Mouse (Mus musculus) midbrain, embryonic 11.5 days (tissue): ENCODE data around the gene Slc34a2. TPM values are rescaled to one million over a fixed set of nuclear protein-coding genes. Genes with fewer than 3 reads are reported as not detected.

Source experiments
- ATAC-seq: fragments of 200-750 bp; cut with Nextera tagmentation; 2 replicates; pipeline ENCODE4 v1.8.0; 2017; ENCODE audit warnings: moderate TSS enrichment, moderate library complexity; ENCODE audit not compliant: low FRiP score
- DNase-seq: peaks from one replicate; pipeline ENCODE4 v3.0.0; 2015; ENCODE audit warnings: low spot score; ENCODE audit errors: missing footprints
- H3K27ac ChIP-seq: fragments of 300-500 bp; sonication (generic); 2 replicates; pipeline ENCODE4 v1.5.1; 2014; ENCODE audit warnings: low read depth, low read length
- H3K27me3 ChIP-seq: fragments of 300-500 bp; sonication (generic); 2 replicates; pipeline ENCODE4 v1.6.1; 2014; ENCODE audit warnings: mild to moderate bottlenecking, low read length, moderate library complexity, mixed read lengths; ENCODE audit not compliant: control insufficient read depth, insufficient read depth
- H3K36me3 ChIP-seq: fragments of 300-500 bp; sonication (generic); 2 replicates; pipeline ENCODE4 v1.6.1; 2014; ENCODE audit warnings: mild to moderate bottlenecking, low read length, moderate library complexity, mixed read lengths; ENCODE audit not compliant: control insufficient read depth, insufficient read depth
- H3K4me1 ChIP-seq: fragments of 300-500 bp; sonication (generic); 2 replicates; pipeline ENCODE4 v1.6.1; 2014; ENCODE audit warnings: low read length; ENCODE audit not compliant: control insufficient read depth, insufficient read depth
- H3K4me2 ChIP-seq: fragments of 300-500 bp; sonication (generic); 2 replicates; pipeline ENCODE4 v1.6.1; 2014; ENCODE audit warnings: mild to moderate bottlenecking, moderate library complexity
- H3K4me3 ChIP-seq: fragments of 300-500 bp; sonication (generic); 2 replicates; pipeline ENCODE4 v1.5.1; 2014; ENCODE audit warnings: low read depth, low read length
- H3K9ac ChIP-seq: fragments of 300-500 bp; sonication (generic); 2 replicates; pipeline ENCODE4 v1.6.1; 2014; ENCODE audit warnings: low read length
- H3K9me3 ChIP-seq: fragments of 300-500 bp; sonication (generic); 2 replicates; pipeline ENCODE4 v1.6.1; 2016; ENCODE audit warnings: low read length; ENCODE audit not compliant: control insufficient read depth
- WGBS: fragments of 180-500 bp; shearing (Covaris S2); extraction: QIAGEN DNeasy Blood & Tissue Kit; methylation state at CpG from one replicate; pipeline ENCODE4 v1.1.7; 2014; 5-methylcytosine and 5-hydroxymethylcytosine counted together
- polyA plus RNA-seq: library from polyadenylated mRNA; unstranded; fragments of >200 nt; fragmentation: Nextera tagmentation; extraction: Ambion mirVana; gene quantifications from 2 replicates; pipeline ENCODE4 v1.2.1, GENCODE M21; 2014

Slc34a2 gene
- not detected in 2 replicates for polyA plus RNA-seq

GRCm38 (mm10) chr5:53037781-53038180 is at the start of gene Slc34a2:
Gene Slc34a2, plus strand, starts transcription at chr5:53038081.
- ATAC-seq (no peak), DNase-seq (no peak)
- Histone ChIP-seq H3K4me3 (no peak within 1 kb of the TSS), H3K36me3 (no peaks in the 10 kb centered on the region), H3K9me3 (no peaks in the 10 kb centered on the region), H3K4me1 (no peaks in the 10 kb centered on the region), H3K27ac (no peak within 1 kb of the TSS), H3K9ac (no peak within 1 kb of the TSS), H3K4me2 (no peak within 1 kb of the TSS), H3K27me3 (no peaks in the 10 kb centered on the region)
- 86% methylated on average over 3 of the region's 3 CpGs for WGBS

DNA sequence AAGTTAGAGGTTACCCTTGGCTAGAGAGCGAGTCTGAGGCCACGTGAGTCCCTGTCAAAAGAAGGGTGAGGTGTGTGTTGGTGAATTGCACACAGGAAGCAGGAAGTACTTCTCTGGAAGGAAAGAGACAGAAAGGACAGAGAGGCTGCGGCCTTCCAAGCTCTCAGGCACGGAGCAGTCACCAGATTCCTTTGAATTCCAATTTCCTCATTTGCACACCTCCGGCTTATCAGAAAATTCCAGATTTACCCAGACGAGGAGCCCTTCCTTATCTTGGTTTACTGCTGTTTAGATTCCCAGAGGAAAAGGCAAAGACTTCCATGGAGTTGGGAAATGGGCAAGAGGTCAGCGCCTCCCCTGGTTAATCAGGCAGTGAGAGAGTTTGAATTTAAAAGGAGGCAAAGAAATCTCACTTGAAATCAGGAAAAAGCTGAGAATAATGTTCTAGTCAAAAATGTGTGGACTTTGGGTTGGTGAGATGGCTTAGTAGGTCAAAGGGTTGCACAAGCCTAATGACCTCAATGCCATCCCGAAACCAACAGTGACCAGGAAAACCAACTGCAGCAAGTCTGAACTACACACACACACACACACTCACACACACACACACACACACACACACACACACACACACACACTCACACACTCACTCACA is 47.1 kb upstream of the Slc34a2 start:
- H3K4me2 ChIP-seq, result no peak overlapping the region
- H3K9me3 ChIP-seq, result no peaks in the 10 kb centered on the region
- H3K36me3 ChIP-seq, result no peaks in the 10 kb centered on the region
- H3K27ac ChIP-seq, result no peak overlapping the region
- ATAC-seq (no peak), DNase-seq (no peak)
- H3K9ac ChIP-seq, result no peak overlapping the region
- H3K4me1 ChIP-seq, result no peaks in the 10 kb centered on the region
- no peak overlapping the region for H3K4me3 ChIP-seq
- no peaks in the 10 kb centered on the region for H3K27me3 ChIP-seq
- 87% methylated on average over 8 of the region's 8 CpGs for WGBS

DNA sequence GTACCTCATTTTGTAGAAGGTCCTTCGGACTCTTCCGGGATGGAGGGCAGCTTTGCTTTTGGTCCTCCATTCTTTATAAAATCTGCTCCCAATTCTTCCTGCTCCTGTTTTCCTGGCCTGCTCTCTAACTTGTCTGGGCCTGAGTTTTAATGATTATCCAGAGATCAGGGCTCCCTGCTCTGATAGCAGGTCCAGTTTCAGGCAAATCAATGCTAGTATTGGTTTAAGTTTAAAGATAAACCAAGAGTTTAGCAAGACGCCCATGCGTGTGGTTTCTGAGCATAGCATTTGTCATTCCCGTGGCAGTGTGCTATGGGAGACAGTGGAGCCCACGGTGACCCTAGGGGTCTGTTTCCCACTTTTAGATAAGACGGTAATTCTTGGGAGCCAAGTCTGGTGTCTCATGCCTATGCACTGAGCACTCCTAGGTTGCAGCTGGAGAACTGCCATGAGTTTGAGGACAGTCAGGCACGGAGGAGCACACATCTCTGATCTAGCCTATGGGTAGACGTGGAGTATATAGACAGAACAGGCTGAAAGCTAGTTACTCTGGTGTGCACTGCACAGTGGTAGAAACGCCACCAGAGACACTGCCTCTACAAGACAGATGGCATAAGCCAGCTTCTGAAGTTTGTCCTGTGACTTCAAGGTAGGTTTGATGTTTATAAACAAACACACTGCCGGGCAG is 45.5 kb upstream of the Slc34a2 start:
- no peak overlapping the region for H3K27ac ChIP-seq
- peaks cover 5% of the 10 kb centered on the region; the same call in 1 of the 2 replicates for H3K4me1 ChIP-seq
- no peaks in the 10 kb centered on the region for H3K9me3 ChIP-seq
- no peak overlapping the region for H3K4me3 ChIP-seq
- no peak overlapping the region for H3K4me2 ChIP-seq
- no peaks in the 10 kb centered on the region for H3K27me3 ChIP-seq
- no peak for ATAC-seq
- WGBS, result 90% methylated on average over 11 of the region's 11 CpGs
- H3K9ac ChIP-seq, result no peak overlapping the region
- no peak for DNase-seq
- H3K36me3 ChIP-seq, result no peaks in the 10 kb centered on the region

DNA sequence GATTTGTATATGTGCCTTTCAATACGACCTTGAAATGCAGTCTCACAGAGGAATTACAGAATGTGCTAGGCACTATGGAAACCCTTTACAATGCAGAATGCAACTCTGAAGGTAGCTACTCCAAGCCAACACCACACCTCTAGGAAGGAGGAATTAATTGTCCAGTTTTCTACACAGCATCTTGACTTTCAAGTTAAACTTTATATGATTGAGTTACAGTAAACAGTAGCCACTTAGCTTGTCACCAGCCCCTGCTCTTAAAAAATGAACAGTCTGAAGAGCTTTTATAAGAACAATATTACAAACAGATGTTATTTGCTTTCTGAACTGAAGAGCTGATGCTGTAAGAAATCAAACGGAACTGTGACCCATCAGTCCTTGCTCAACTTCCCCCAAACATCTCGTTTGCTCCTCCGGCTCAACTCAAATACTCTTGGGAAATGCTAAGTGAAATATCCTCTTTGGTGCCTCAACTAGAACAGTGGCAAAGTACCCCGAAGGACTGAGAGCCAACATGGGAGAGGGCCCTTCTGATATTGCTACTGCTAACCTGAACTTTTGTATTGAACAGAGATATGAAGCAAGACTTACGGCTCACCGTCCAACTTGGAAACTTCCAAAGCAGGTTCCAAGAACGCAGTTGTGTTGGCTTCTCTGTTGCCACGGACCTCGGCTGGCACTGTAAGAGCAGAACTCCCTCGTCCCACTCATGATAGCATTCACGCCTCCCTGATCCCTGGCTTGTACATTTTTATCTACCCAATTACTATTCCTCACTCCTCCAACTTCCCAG is 44.2 kb upstream of the Slc34a2 start:
- no peak for ATAC-seq
- Histone ChIP-seq H3K9ac (no peak overlapping the region), H3K4me1 (peaks cover 5% of the 10 kb centered on the region; the same call in 1 of the 2 replicates), H3K9me3 (no peaks in the 10 kb centered on the region), H3K36me3 (no peaks in the 10 kb centered on the region), H3K27me3 (no peaks in the 10 kb centered on the region), H3K27ac (no peak overlapping the region), H3K4me3 (no peak overlapping the region), H3K4me2 (no peak overlapping the region)
- WGBS, result 88% methylated on average over 12 of the region's 12 CpGs
- DNase-seq, result no peak

DNA sequence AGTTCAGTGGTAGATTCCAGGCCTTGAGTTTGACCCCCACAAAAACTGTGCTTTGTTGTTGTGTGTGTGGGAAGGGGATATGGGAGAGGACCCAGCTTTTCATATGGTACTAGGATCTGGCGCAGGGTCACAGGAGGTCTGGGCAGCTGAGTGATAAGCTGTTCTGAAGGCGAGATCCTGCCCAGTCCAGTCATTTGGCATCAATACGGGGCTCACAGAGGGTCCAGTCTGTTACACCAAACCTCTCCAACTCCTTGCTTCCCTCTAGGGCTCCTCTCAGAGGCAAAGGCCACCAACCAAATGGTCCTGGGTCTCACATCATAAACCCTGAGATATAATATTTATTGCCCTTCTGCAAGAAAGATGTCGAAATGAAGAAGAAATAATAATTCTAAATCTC is 42.4 kb upstream of the Slc34a2 start:
- ATAC-seq (no peak), DNase-seq (no peak)
- Histone ChIP-seq H3K4me2 (no peak overlapping the region), H3K9ac (no peak overlapping the region), H3K36me3 (no peaks in the 10 kb centered on the region), H3K4me1 (peaks cover 5% of the 10 kb centered on the region; the same call in 1 of the 2 replicates), H3K4me3 (no peak overlapping the region), H3K27me3 (no peaks in the 10 kb centered on the region), H3K27ac (no peak overlapping the region), H3K9me3 (no peaks in the 10 kb centered on the region)
- 86% methylated on average over 4 of the region's 4 CpGs for WGBS

GRCm38 (mm10) chr5:52996145-52996544 is 41.7 kb upstream of the Slc34a2 start:
- WGBS, result 28% methylated on average over 3 of the region's 3 CpGs
- Histone ChIP-seq H3K4me3 (no peak overlapping the region), H3K4me2 (no peak overlapping the region), H3K36me3 (no peaks in the 10 kb centered on the region), H3K27me3 (no peaks in the 10 kb centered on the region), H3K4me1 (peaks cover 5% of the 10 kb centered on the region; the same call in 1 of the 2 replicates), H3K9ac (no peak overlapping the region), H3K9me3 (no peaks in the 10 kb centered on the region), H3K27ac (no peak overlapping the region)
- ATAC-seq, result peak; percentile 26; the same call in 1 of the 2 replicates
- DNase-seq, result peak; percentile 89

- Histone ChIP-seq H3K27ac (0 out of 2 replicates have a peak overlapping the region, but pooled peaks have one; percentile 14), H3K36me3 (no peaks in the 10 kb centered on the region), H3K4me3 (no peak overlapping the region), H3K27me3 (no peaks in the 10 kb centered on the region), H3K9me3 (no peaks in the 10 kb centered on the region), H3K4me2 (no peak overlapping the region), H3K9ac (no peak overlapping the region), H3K4me1 (peaks cover 5% of the 10 kb centered on the region; the same call in 1 of the 2 replicates)
- DNase-seq, result no peak
- peak; percentile 50 for ATAC-seq
- WGBS, result 16% methylated on average over 8 of the region's 8 CpGs
These were observed 41.3 kb upstream of the Slc34a2 start for GRCm38 (mm10) chr5:52996601-52997000.

- H3K27ac ChIP-seq, result 0 out of 2 replicates have a peak overlapping the region, but pooled peaks have one; percentile 14
- DNase-seq, result no peak
- no peak overlapping the region for H3K4me3 ChIP-seq
- peak; percentile 50 for ATAC-seq
- peaks cover 5% of the 10 kb centered on the region; the same call in 1 of the 2 replicates for H3K4me1 ChIP-seq
- no peak overlapping the region for H3K4me2 ChIP-seq
- H3K27me3 ChIP-seq, result no peaks in the 10 kb centered on the region
- H3K9ac ChIP-seq, result no peak overlapping the region
- no peaks in the 10 kb centered on the region for H3K36me3 ChIP-seq
- H3K9me3 ChIP-seq, result no peaks in the 10 kb centered on the region
- WGBS, result 72% methylated on average over 9 of the region's 11 CpGs
These were observed 40.8 kb upstream of the Slc34a2 start for GRCm38 (mm10) chr5:52997032-52997431.
